Mouse (Mus musculus) lung, adult 2 months (tissue): ENCODE data around the gene L3mbtl1. TPM values are rescaled to one million over a fixed set of nuclear protein-coding genes. Genes with fewer than 3 reads are reported as not detected.
"Not testable (repeated sequence)": the region's sequence is repeated elsewhere in the genome, so short reads cannot be mapped to it uniquely, and the experiment has no call there.

Source experiments
- DNase-seq: peaks from one replicate; pipeline ENCODE4 v3.0.0; 2022
- H3K4me1 ChIP-seq: fragments of 200-500 bp; 2 replicates; pipeline ENCODE4 v1.6.1; 2011; ENCODE audit warnings: low read length; ENCODE audit not compliant: control insufficient read depth, insufficient read depth
- H3K4me3 ChIP-seq: fragments of 200-500 bp; replicated peaks from 2 replicates; pipeline ENCODE3; 2011; ENCODE audit warnings: low read depth, mild to moderate bottlenecking, control low read depth, low read length; ENCODE audit errors: extremely low read depth
- CTCF ChIP-seq: fragments of 200-500 bp; IDR thresholded peaks from 2 replicates; pipeline ENCODE4 v1.5.1; 2011; ENCODE audit warnings: mild to moderate bottlenecking, low read length, control low read depth; ENCODE audit not compliant: insufficient read depth
- POLR2A ChIP-seq: fragments of 200-500 bp; IDR thresholded peaks from 2 replicates; pipeline ENCODE4 v1.6.1; 2011; ENCODE audit warnings: low read depth, mild to moderate bottlenecking, control low read depth, low read length, borderline replicate concordance; ENCODE audit errors: extremely low read depth
- WGBS: fragments of 180-500 bp; shearing (Covaris S2); methylation state at CpG from one replicate; pipeline ENCODE4 v1.1.7; 2018; 5-methylcytosine and 5-hydroxymethylcytosine counted together
- polyA plus RNA-seq: library from polyadenylated mRNA; depleted of rRNA; stranded (reverse); fragments of >200 nt; gene quantifications from 2 replicates; pipeline ENCODE4 v1.2.3, GENCODE M21; 2012; rRNA removed

L3mbtl1 gene
- 0.30 TPM in 1 of 2 replicates, not detected in the other for polyA plus RNA-seq

DNA sequence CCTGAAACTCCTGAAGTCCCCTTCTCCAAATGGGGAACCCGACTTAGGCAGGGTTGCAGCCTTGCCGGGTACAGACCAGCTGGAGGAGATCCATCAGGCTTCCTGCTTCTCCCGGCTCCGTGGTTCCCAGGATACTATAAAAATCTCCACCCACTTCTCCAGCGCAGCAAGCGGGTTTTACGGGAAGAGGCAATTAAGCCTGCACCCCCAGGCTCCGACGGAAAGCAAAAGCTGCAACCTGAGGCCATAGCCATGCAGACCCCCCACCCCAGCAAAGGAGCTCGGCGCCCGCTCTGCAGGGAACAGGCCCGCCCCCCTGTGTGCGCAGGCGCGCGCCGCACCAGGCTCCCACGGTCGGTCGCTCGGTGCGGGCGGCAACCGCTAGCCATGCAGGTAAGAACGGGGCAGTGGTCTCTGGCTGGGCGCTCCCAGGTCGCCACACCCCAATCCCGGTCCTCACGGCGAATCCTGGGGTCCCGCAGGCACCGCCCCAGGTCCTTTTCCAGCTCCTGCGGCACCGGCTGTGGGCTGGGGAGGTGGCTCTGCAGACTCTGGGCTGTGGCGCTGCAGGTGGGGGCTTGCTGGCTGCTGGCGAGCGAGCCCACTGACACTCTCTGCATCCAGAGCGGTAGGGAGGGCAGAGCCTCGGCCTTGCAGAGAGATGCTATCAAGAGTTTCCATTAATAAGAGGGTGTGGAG is at the start of gene L3mbtl1:
Gene L3mbtl1, plus strand, starts transcription at position 325 of the 699 bp plus-strand sequence.
- under 1% methylated on average over 40 of the region's 40 CpGs for WGBS
- peak; percentile 18 for DNase-seq
- peak within 1 kb of the TSS; percentile 43 for H3K4me3 ChIP-seq
- no peaks in the 10 kb centered on the region for H3K4me1 ChIP-seq
- TF ChIP-seq CTCF (no peak), POLR2A (no peak)

DNA sequence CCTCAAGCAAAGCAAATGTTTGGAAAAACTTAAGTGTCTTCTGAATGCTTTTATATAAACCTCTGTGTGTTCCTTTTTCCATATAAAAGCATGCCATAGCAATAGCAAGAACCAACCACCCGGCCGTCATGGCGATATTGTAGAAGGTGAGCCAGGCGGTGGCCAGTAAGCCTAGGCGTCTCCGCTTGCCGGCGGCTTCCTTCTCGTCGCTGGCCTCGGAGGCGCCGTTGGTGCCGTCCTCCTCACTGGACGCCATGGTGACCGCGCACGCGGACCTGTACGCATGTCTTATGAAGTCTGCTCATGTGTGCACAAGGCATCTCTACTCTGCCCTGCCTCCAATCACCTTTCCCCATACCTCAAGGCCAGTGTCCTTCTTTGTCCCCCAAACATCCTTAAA is 44.0 kb upstream of the L3mbtl1 start:
- H3K4me1 ChIP-seq, H3K4me3 ChIP-seq, DNase-seq: not testable (repeated sequence)
- WGBS: 93% methylated on average over 20 of the region's 20 CpGs

GRCm38 (mm10) chr2:162899880-162900589 is 43.2 kb upstream of the L3mbtl1 start:
- no peak for DNase-seq
- WGBS: 64% methylated on average over 12 of the region's 12 CpGs
- TF ChIP-seq POLR2A: no peak
- Histone ChIP-seq H3K4me3 (no peak overlapping the region), H3K4me1 (no peaks in the 10 kb centered on the region)

GRCm38 (mm10) chr2:162900590-162900916 is 42.7 kb upstream of the L3mbtl1 start:
- no peak for DNase-seq
- Histone ChIP-seq H3K4me1 (no peaks in the 10 kb centered on the region), H3K4me3 (no peak overlapping the region)
- 30% methylated on average over 2 of the region's 2 CpGs for WGBS
- TF ChIP-seq CTCF: no peak
- no peak for TF ChIP-seq POLR2A

- no peak overlapping the region for H3K4me3 ChIP-seq
- TF ChIP-seq POLR2A (no peak), CTCF (no peak)
- H3K4me1 ChIP-seq: no peaks in the 10 kb centered on the region
- DNase-seq: no peak
- WGBS: 68% methylated on average over 4 of the region's 4 CpGs
These were observed 37.4 kb upstream of the L3mbtl1 start for GRCm38 (mm10) chr2:162905902-162906301.

- Histone ChIP-seq H3K4me1 (no peaks in the 10 kb centered on the region), H3K4me3 (no peak overlapping the region)
- DNase-seq: no peak
- TF ChIP-seq CTCF: no peak
- TF ChIP-seq POLR2A: no peak
- WGBS: 49% methylated on average over 16 of the region's 16 CpGs
These were observed 35.2 kb upstream of the L3mbtl1 start for GRCm38 (mm10) chr2:162908052-162908491.

- no peak for TF ChIP-seq POLR2A
- no peak for TF ChIP-seq CTCF
- Histone ChIP-seq H3K4me1 (no peaks in the 10 kb centered on the region), H3K4me3 (no peak overlapping the region)
- WGBS: 54% methylated on average over 3 of the region's 3 CpGs
- DNase-seq: no peak
These were observed 29.2 kb upstream of the L3mbtl1 start for GRCm38 (mm10) chr2:162914040-162914439.

DNA sequence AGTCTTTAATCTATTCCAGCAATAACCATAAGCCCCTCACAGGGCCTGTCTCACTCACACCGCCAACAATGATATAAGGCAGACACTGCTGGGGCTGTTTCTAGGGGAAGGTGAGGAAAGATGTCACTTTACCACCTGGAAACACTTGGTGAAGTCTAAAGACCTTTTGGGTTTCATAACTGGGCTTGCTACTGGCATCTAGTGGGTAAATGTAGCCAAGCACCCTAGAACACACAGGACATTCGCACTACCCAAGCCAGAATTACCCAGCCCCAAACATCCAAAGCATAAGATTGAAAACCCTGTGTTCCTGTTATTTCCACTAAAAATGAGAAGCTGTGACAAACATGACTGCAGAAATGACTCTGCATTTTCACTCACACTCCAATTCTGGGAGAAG is 28.8 kb upstream of the L3mbtl1 start:
- H3K4me1 ChIP-seq: no peaks in the 10 kb centered on the region
- TF ChIP-seq CTCF (no peak), POLR2A (no peak)
- no peak for DNase-seq
- H3K4me3 ChIP-seq: no peak overlapping the region
- 57% methylated on average over 2 of the region's 2 CpGs for WGBS

GRCm38 (mm10) chr2:162919926-162920325 is 23.3 kb upstream of the L3mbtl1 start:
- no peak overlapping the region for H3K4me3 ChIP-seq
- 49% methylated on average over 5 of the region's 5 CpGs for WGBS
- TF ChIP-seq CTCF (no peak), POLR2A (no peak)
- no peaks in the 10 kb centered on the region for H3K4me1 ChIP-seq
- no peak for DNase-seq

- no peak for TF ChIP-seq POLR2A
- peak; percentile 59 for TF ChIP-seq CTCF
- Histone ChIP-seq H3K4me3 (no peak overlapping the region), H3K4me1 (no peaks in the 10 kb centered on the region)
- 10% methylated on average over 6 of the region's 6 CpGs for WGBS
- DNase-seq: peak; percentile 32
These were observed 21.1 kb upstream of the L3mbtl1 start for GRCm38 (mm10) chr2:162922183-162922582.
